In the genomic region with DNA sequence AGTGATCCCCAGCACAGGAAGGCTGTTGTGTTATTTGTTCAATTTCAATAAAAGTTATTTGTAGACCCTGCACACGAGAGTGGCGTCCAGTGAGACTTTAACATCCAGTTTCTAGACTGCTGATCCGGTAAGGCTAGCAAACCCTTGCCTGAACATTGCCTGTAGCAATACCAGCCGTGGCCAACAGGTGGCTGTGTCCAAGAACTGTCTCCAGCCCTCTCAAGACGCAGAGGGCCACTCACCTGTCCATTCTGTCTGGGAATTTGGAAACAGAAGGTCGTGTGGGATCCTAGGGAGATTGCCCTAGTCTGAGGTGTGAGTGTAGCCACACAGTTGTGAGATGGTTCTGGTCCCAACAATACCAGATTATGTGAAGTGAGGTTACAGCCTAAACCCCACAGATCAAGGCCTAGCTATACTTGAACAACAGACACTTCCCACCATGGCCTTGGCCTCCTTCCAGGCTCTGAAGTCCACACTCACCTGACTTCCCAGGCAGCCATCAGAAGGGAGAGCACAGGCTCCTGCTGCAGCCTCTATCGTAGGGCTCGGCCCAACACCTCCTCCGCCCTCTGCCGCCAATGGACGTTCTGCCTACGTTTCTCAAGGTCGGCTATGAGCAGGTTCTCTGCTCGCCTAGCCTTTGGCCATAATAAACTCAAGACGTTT, we compare ENCODE assay signal across 8 mouse cellular contexts. TPM values are rescaled to one million over a fixed set of nuclear protein-coding genes. Genes with fewer than 3 reads are reported as not detected.
DNase-seq lines count a peak whose midpoint lies in the region; ATAC-seq lines count a peak whose summit lies in the region.

No protein-coding gene starts in this region.

- 54% methylated on average over 15 of the region's 15 CpGs for WGBS in heart, embryonic 12.5 days
- 52% methylated on average over 15 of the region's 15 CpGs for WGBS in lung, embryonic 15.5 days

- peaks cover 56% of the 10 kb centered on the region for H3K4me1 ChIP-seq in heart, embryonic 12.5 days (replicated peaks)
- H3K4me1 ChIP-seq in lung, embryonic 15.5 days = peaks cover 55% of the 10 kb centered on the region

- peak; percentile 73 for DNase-seq in CD4-positive helper T cell, adult 2 months (ENCODE audit: low read depth, low spot score)
- peak; percentile 53 for DNase-seq in T-cell, adult 2 months (ENCODE audit: low spot score)
- DNase-seq in embryo, embryonic 10.5 days (ENCODE audit: low spot score) = peak; percentile 85
- peak; percentile 94 to 97 for DNase-seq in kidney, postnatal 25 days
- peak; percentile 83 for DNase-seq in right cerebral cortex, postnatal 14 days

- H3K9ac ChIP-seq in heart, embryonic 12.5 days = 0 out of 2 replicates have a peak overlapping the region, but pooled peaks have one; percentile 5
- no peak overlapping the region for H3K9ac ChIP-seq in lung, embryonic 15.5 days

- H3K9me3 ChIP-seq in heart, embryonic 12.5 days (replicated peaks) = no peaks in the 10 kb centered on the region
- no peaks in the 10 kb centered on the region for H3K9me3 ChIP-seq in lung, embryonic 15.5 days

- H3K4me3 ChIP-seq in heart, embryonic 12.5 days = no peak overlapping the region
- H3K4me3 ChIP-seq in lung, embryonic 15.5 days = peak overlapping the region; percentile 17; the same call in 1 of the 2 replicates

- ATAC-seq in heart, embryonic 12.5 days (ENCODE audit: insufficient number of reproducible peaks, low FRiP score) = no peak
- ATAC-seq in lung, embryonic 15.5 days (ENCODE audit: borderline replicate concordance, extremely low read depth, low FRiP score, low TSS enrichment) = no peak
- ATAC-seq in activated CD4-positive, CD25-positive, alpha-beta regulatory T cell, adult 4 months = no peak

- H3K27ac ChIP-seq in heart, embryonic 12.5 days (ENCODE audit: poor library complexity, severe bottlenecking) = peak overlapping the region; percentile 71
- peak overlapping the region; percentile 90 for H3K27ac ChIP-seq in lung, embryonic 15.5 days

- peaks cover 34% of the 10 kb centered on the region for H3K36me3 ChIP-seq in heart, embryonic 12.5 days
- peaks cover 23% of the 10 kb centered on the region for H3K36me3 ChIP-seq in lung, embryonic 15.5 days

- peak overlapping the region; percentile 91 for H3K4me2 ChIP-seq in heart, embryonic 12.5 days
- H3K4me2 ChIP-seq in lung, embryonic 15.5 days = peak overlapping the region; percentile 82

- H3K27me3 ChIP-seq in heart, embryonic 12.5 days (replicated peaks) = no peaks in the 10 kb centered on the region
- H3K27me3 ChIP-seq in lung, embryonic 15.5 days = no peaks in the 10 kb centered on the region

RNA-seq across cellular contexts. Expression of a gene that starts 1.6 kb away (rescaled TPM):
- polyA plus RNA-seq in heart, embryonic 12.5 days (2016; fragmentation: Nextera tagmentation; extraction: Ambion mirVana) = 103 and 106 TPM in 2 replicates
- 105 and 109 TPM in 2 replicates for polyA plus RNA-seq in lung, embryonic 15.5 days (2015; fragmentation: Nextera tagmentation; extraction: Ambion mirVana)
- polyA plus RNA-seq in activated CD4-positive, CD25-positive, alpha-beta regulatory T cell, adult 4 months (2017; shearing (Covaris generic)) = 10 to 100 TPM; 10.2 to 12.8 TPM

RNA-seq across cellular contexts. Expression of a gene that starts 3.1 kb away (rescaled TPM):
- 60.1 and 61.4 TPM in 2 replicates for polyA plus RNA-seq in heart, embryonic 12.5 days (2016; fragmentation: Nextera tagmentation; extraction: Ambion mirVana)
- 37.7 and 39.7 TPM in 2 replicates for polyA plus RNA-seq in lung, embryonic 15.5 days (2015; fragmentation: Nextera tagmentation; extraction: Ambion mirVana)
- polyA plus RNA-seq in activated CD4-positive, CD25-positive, alpha-beta regulatory T cell, adult 4 months (2017; shearing (Covaris generic)) = 1 to 10 TPM; 7.3 to 7.8 TPM

RNA-seq across cellular contexts. Expression of a gene that starts 10.6 kb away (rescaled TPM):
- 5.5 and 5.7 TPM in 2 replicates for polyA plus RNA-seq in heart, embryonic 12.5 days (2016; fragmentation: Nextera tagmentation; extraction: Ambion mirVana)
- 8.4 and 9.6 TPM in 2 replicates for polyA plus RNA-seq in lung, embryonic 15.5 days (2015; fragmentation: Nextera tagmentation; extraction: Ambion mirVana)
- 1 to 10 TPM; 4.1 to 4.3 TPM for polyA plus RNA-seq in activated CD4-positive, CD25-positive, alpha-beta regulatory T cell, adult 4 months (2017; shearing (Covaris generic))

RNA-seq across cellular contexts. Expression of a gene that starts 12.5 kb away (rescaled TPM):
- 10.2 and 12.6 TPM in 2 replicates for polyA plus RNA-seq in heart, embryonic 12.5 days (2016; fragmentation: Nextera tagmentation; extraction: Ambion mirVana)
- polyA plus RNA-seq in lung, embryonic 15.5 days (2015; fragmentation: Nextera tagmentation; extraction: Ambion mirVana) = 18.2 and 18.6 TPM in 2 replicates
- polyA plus RNA-seq in activated CD4-positive, CD25-positive, alpha-beta regulatory T cell, adult 4 months (2017; shearing (Covaris generic)) = 10 to 100 TPM; 16.6 to 21.7 TPM

RNA-seq across cellular contexts. Expression of a gene that starts 14.4 kb away (rescaled TPM):
- polyA plus RNA-seq in heart, embryonic 12.5 days (2016; fragmentation: Nextera tagmentation; extraction: Ambion mirVana) = 0.49 and 0.64 TPM in 2 replicates
- 0.99 and 1.4 TPM in 2 replicates for polyA plus RNA-seq in lung, embryonic 15.5 days (2015; fragmentation: Nextera tagmentation; extraction: Ambion mirVana)
- under 1 TPM; 0.25 to 0.90 TPM for polyA plus RNA-seq in activated CD4-positive, CD25-positive, alpha-beta regulatory T cell, adult 4 months (2017; shearing (Covaris generic))
